Mouse (Mus musculus) midbrain, embryonic 11.5 days (tissue): ENCODE measurements around the gene Sytl3. TPM values are rescaled to one million over a fixed set of nuclear protein-coding genes. Genes with fewer than 3 reads are reported as not detected.
"Not testable (repeated sequence)": the region's sequence is repeated elsewhere in the genome, so short reads cannot be mapped to it uniquely, and the experiment has no call there.

ENCODE experiments used
- ATAC-seq: fragments of 200-750 bp; cut with Nextera tagmentation; 2 replicates; pipeline ENCODE4 v1.8.0; 2017; ENCODE audit warnings: moderate TSS enrichment, moderate library complexity; ENCODE audit not compliant: low FRiP score
- DNase-seq: peaks from one replicate; pipeline ENCODE4 v3.0.0; 2015; ENCODE audit warnings: low spot score; ENCODE audit errors: missing footprints
- H3K27ac ChIP-seq: fragments of 300-500 bp; sonication (generic); 2 replicates; pipeline ENCODE4 v1.5.1; 2014; ENCODE audit warnings: low read depth, low read length
- H3K27me3 ChIP-seq: fragments of 300-500 bp; sonication (generic); 2 replicates; pipeline ENCODE4 v1.6.1; 2014; ENCODE audit warnings: mild to moderate bottlenecking, low read length, moderate library complexity, mixed read lengths; ENCODE audit not compliant: control insufficient read depth, insufficient read depth
- H3K36me3 ChIP-seq: fragments of 300-500 bp; sonication (generic); 2 replicates; pipeline ENCODE4 v1.6.1; 2014; ENCODE audit warnings: mild to moderate bottlenecking, low read length, moderate library complexity, mixed read lengths; ENCODE audit not compliant: control insufficient read depth, insufficient read depth
- H3K4me1 ChIP-seq: fragments of 300-500 bp; sonication (generic); 2 replicates; pipeline ENCODE4 v1.6.1; 2014; ENCODE audit warnings: low read length; ENCODE audit not compliant: control insufficient read depth, insufficient read depth
- H3K4me2 ChIP-seq: fragments of 300-500 bp; sonication (generic); 2 replicates; pipeline ENCODE4 v1.6.1; 2014; ENCODE audit warnings: mild to moderate bottlenecking, moderate library complexity
- H3K4me3 ChIP-seq: fragments of 300-500 bp; sonication (generic); 2 replicates; pipeline ENCODE4 v1.5.1; 2014; ENCODE audit warnings: low read depth, low read length
- H3K9ac ChIP-seq: fragments of 300-500 bp; sonication (generic); 2 replicates; pipeline ENCODE4 v1.6.1; 2014; ENCODE audit warnings: low read length
- H3K9me3 ChIP-seq: fragments of 300-500 bp; sonication (generic); 2 replicates; pipeline ENCODE4 v1.6.1; 2016; ENCODE audit warnings: low read length; ENCODE audit not compliant: control insufficient read depth
- WGBS: fragments of 180-500 bp; shearing (Covaris S2); extraction: QIAGEN DNeasy Blood & Tissue Kit; methylation state at CpG from one replicate; pipeline ENCODE4 v1.1.7; 2014; 5-methylcytosine and 5-hydroxymethylcytosine counted together
- polyA plus RNA-seq: library from polyadenylated mRNA; unstranded; fragments of >200 nt; fragmentation: Nextera tagmentation; extraction: Ambion mirVana; gene quantifications from 2 replicates; pipeline ENCODE4 v1.2.1, GENCODE M21; 2014

Sytl3 gene
- polyA plus RNA-seq, 1 experiment from 2014 or later = not detected

GRCm38 (mm10) chr17:6624926-6625558 lies 33.9 kb upstream of the Sytl3 start:
- not testable (repeated sequence) for ATAC-seq, H3K27me3 ChIP-seq, H3K4me1 ChIP-seq, H3K27ac ChIP-seq, H3K4me2 ChIP-seq, H3K36me3 ChIP-seq, H3K9ac ChIP-seq, H3K4me3 ChIP-seq, DNase-seq, H3K9me3 ChIP-seq
- WGBS = 71% methylated on average over 1 of the region's 6 CpGs

GRCm38 (mm10) chr17:6630398-6630797 lies 28.5 kb upstream of the Sytl3 start:
- H3K9ac ChIP-seq, H3K27me3 ChIP-seq, H3K27ac ChIP-seq, H3K4me1 ChIP-seq, H3K4me3 ChIP-seq, H3K4me2 ChIP-seq, H3K36me3 ChIP-seq, H3K9me3 ChIP-seq, DNase-seq, ATAC-seq: not testable (repeated sequence)
- 96% methylated on average over 4 of the region's 4 CpGs for WGBS

GRCm38 (mm10) chr17:6632850-6633249 lies 26.0 kb upstream of the Sytl3 start:
- H3K36me3 ChIP-seq, H3K9ac ChIP-seq, ATAC-seq, H3K4me2 ChIP-seq, H3K9me3 ChIP-seq, H3K4me3 ChIP-seq, DNase-seq, H3K4me1 ChIP-seq, H3K27ac ChIP-seq, H3K27me3 ChIP-seq: not testable (repeated sequence)
- 95% methylated on average over 6 of the region's 6 CpGs for WGBS

- not testable (repeated sequence) for H3K9me3 ChIP-seq, H3K9ac ChIP-seq, H3K27ac ChIP-seq, H3K27me3 ChIP-seq, H3K4me1 ChIP-seq, DNase-seq, H3K4me3 ChIP-seq, H3K36me3 ChIP-seq, H3K4me2 ChIP-seq, ATAC-seq
- 91% methylated on average over 1 of the region's 4 CpGs for WGBS
Observed at GRCm38 (mm10) chr17:6635781-6636180, 23.1 kb upstream of the Sytl3 start.

- Histone ChIP-seq H3K27ac (no peak overlapping the region), H3K9me3 (no peaks in the 10 kb centered on the region), H3K4me3 (no peak overlapping the region), H3K4me2 (no peak overlapping the region), H3K27me3 (no peaks in the 10 kb centered on the region), H3K9ac (no peak overlapping the region), H3K4me1 (no peaks in the 10 kb centered on the region), H3K36me3 (no peaks in the 10 kb centered on the region)
- no peak for DNase-seq
- 84% methylated on average over 5 of the region's 5 CpGs for WGBS
- ATAC-seq = no peak
Observed at GRCm38 (mm10) chr17:6636861-6637260, 22.0 kb upstream of the Sytl3 start.

- not testable (repeated sequence) for ATAC-seq, H3K4me3 ChIP-seq, H3K27me3 ChIP-seq, H3K4me2 ChIP-seq, DNase-seq, H3K9ac ChIP-seq, H3K9me3 ChIP-seq, H3K4me1 ChIP-seq, H3K27ac ChIP-seq, H3K36me3 ChIP-seq
- 88% methylated on average over 3 of the region's 4 CpGs for WGBS
Observed at GRCm38 (mm10) chr17:6637434-6637833, 21.5 kb upstream of the Sytl3 start.

GRCm38 (mm10) chr17:6638444-6638843 lies 20.4 kb upstream of the Sytl3 start:
- H3K27ac ChIP-seq, H3K9me3 ChIP-seq, H3K9ac ChIP-seq, ATAC-seq, H3K4me3 ChIP-seq, H3K36me3 ChIP-seq, H3K27me3 ChIP-seq, H3K4me2 ChIP-seq, H3K4me1 ChIP-seq: not testable (repeated sequence)
- 82% methylated on average over 8 of the region's 8 CpGs for WGBS
- peak; percentile 73 for DNase-seq

- not testable (repeated sequence) for H3K4me1 ChIP-seq, H3K36me3 ChIP-seq, ATAC-seq, H3K4me3 ChIP-seq, H3K9me3 ChIP-seq, H3K9ac ChIP-seq, H3K27me3 ChIP-seq, H3K27ac ChIP-seq, DNase-seq, H3K4me2 ChIP-seq
- WGBS = 94% methylated on average over 15 of the region's 21 CpGs
Observed at GRCm38 (mm10) chr17:6639486-6639885, 19.4 kb upstream of the Sytl3 start.

GRCm38 (mm10) chr17:6640044-6640637 lies 18.8 kb upstream of the Sytl3 start:
- not testable (repeated sequence) for DNase-seq, H3K36me3 ChIP-seq, H3K4me1 ChIP-seq, H3K4me3 ChIP-seq, H3K9me3 ChIP-seq, ATAC-seq, H3K27ac ChIP-seq, H3K4me2 ChIP-seq, H3K27me3 ChIP-seq, H3K9ac ChIP-seq
- 89% methylated on average over 9 of the region's 10 CpGs for WGBS
